Mouse (Mus musculus) embryo, embryonic 10.5 days (tissue): ENCODE measurements at regions not wholly inside any gene's neighbourhood (a gene's known extent, or its start where the extent isn't known, plus 50 kb on each side); places are given as distances from the start of the nearest gene placed in this dataset.
"Not testable (repeated sequence)": the region's sequence is repeated elsewhere in the genome, so short reads cannot be mapped to it uniquely, and the experiment has no call there.

ENCODE experiments used
- DNase-seq: peaks from one replicate; pipeline ENCODE4 v3.0.0-alpha.2; 2015; ENCODE audit warnings: low spot score

GRCm38 (mm10) chr3:16533643-16534042 is 527.4 kb upstream of the Gm5150 start:
- DNase-seq, result no peak

GRCm38 (mm10) chr3:16527511-16527910 is 521.3 kb upstream of the Gm5150 start:
- DNase-seq, result not testable (repeated sequence)

DNA sequence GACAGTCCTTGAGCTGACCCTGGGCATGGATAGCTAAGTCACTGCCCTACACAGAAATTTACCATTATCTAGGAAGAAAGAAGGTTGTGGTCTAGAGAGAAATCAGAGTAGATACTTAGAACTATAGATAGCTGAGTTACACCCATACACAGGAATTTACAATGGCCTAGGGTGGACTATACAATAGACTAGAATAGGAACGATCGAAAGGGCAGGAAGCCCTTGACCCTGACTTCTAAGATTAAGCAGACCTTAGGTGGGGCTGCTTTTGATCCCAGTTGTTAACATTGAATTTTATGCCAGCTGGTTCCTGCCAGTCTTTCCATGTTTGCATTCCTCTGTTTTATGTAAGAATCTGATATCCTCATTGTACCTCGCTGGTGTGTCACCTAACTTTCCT is 482.2 kb upstream of the Gm5150 start:
- DNase-seq, result not testable (repeated sequence)

- no peak for DNase-seq
These were observed 476.5 kb upstream of the Gm5150 start for GRCm38 (mm10) chr3:16482750-16483149.

DNA sequence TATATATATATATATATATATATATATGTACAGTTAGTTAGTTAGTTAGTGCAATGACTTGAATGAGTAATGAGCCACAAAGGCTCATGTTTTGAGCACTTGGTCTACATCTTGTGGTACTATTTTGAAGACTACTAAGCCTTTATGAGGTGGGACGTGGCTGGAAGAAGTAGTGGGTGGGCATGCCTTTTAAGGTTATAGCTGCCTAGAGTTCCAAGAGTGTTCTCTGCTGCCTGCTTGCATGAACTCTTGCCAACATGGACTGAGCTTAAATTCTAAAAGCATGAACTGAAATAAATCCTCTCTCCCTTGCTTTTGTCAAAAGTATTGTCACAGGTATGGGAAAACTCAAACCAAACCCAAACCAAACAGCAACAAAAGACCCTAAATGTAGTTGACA is 465.1 kb upstream of the Gm5150 start:
- no peak for DNase-seq

DNA sequence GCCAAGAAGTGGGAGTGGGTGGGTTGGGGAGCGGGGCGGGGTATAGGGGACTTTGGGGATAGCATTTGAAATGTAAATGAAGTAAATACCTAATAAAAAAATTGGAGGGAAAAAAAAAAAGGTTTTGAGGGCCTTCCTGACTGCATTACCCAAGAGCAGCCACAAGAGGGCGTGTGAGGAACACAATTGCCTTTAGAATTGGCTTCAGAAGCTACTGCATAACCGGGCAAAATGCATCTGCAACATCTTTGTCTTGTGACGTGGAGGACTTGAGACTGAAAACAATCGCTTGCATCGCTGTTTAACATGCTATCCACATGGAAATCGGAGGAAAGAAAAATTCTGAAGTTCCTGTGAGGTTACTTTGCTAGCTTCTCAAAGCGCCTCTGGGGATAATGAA is 460.2 kb upstream of the Gm5150 start:
- peak; percentile 86 for DNase-seq

DNA sequence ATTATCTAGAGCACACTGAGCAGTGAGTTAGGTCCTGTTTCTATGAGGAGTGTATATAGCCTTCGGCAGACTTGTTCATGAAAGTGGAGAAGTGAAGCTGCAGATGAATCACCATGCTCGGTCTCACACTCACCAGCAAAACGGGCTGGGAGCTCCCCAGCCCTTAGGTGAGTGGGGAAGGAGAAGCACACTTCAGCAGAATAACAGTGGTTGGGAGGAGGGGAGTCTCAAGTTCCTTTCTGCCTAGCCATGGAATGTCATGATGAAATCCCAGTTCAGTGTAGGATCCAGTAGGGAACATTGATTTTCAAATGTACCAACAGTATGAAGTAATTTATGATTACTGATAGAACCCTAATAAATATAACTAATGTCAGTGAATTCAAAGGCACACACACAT is 459.1 kb upstream of the Gm5150 start:
- no peak for DNase-seq

DNA sequence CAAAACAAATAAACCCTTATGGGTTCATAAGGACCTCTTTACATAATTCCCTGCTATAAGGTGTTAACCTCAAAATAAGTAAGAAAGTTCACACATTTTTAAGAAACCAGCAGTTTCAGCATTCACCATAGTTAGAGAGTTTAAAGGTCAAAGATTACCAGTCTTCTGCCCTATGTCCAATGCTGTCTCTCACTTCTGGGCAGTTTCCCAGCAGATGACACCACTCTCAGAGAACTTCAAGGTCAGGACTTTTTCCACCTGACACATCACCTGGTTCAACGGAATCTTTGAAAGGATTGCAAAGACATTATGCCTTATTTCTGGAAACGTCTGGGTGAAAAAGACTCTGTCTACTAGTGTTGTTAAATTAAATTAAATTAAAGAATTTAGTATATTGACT is 458.1 kb upstream of the Gm5150 start:
- DNase-seq, result no peak

- DNase-seq, result no peak
These were observed 426.8 kb upstream of the Gm5150 start for GRCm38 (mm10) chr3:16433033-16433432.

DNA sequence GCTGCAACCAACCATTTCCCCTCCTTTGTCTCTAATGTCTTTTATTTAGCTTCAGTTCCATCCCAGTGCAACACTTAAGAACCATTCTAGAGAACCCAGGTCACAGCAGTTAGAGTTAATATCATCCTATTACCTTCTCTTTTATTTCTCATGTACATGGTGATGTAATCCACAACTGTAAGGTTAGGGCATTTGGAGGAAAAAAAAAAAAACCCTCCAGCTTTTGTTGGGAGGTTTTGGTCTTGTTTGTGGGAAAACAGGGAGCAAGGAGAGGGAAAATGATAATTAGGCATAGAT is 425.5 kb upstream of the Gm5150 start:
- no peak for DNase-seq

DNA sequence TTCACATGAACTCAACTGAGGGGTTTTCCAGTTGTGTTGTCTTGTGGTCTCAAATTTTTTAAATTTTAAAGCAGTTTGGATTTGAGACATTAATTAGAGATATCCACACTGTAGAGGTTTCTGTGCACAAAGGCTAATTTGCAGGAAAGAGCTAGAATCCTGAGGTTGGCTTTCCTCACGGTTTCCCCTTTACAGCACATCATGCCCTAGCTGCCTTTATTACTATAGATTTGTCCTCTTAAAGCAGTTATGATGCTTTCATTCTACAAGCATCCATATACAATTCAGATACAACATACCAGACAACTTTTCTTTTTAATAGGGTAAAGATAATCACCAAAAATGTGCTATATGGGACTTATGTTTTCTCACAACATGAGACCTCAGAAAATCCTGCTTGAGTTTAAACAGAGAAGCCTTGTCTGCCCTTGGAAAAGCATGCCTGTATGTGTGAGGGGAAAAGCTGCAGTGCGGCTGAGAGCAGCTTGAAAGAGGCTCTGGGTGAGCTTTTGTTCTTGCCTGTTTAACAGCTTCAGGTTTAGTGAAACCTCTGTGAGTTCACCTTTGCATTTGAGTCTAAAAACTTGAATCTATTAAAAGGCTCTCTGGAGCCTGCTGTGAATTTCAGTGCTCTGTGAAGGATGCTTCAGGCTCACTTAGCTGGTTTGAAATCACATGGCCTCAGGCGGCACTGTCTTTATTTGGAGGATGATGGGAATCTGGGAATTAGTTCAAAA is 425.0 kb upstream of the Gm5150 start:
- DNase-seq, result peak; percentile 22
